13 mouse cellular contexts compared by ENCODE assay signal in the genomic region with DNA sequence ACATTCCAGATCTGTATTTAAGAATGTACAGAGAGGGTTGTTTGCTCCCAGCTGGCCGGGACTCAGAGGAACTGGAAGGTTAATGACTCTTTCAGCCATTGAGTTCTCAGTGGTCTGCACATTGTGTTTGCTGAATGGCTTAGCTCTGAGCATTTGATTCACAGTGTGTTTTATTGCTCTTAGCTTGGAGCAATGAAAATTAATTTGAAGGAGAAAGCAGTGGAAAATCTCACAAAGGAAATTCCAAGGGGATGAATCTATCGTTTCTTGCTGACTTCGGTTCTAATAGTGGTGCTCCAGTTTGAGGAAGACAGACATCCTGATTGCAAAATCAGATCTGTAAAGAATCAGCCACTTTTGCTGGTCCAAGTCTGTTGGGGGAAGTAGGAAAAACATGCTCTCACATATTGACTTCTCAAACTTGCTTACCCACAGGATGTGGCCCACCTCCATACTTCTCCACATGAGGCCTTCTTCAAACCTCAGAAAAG.
DNase-seq lines count a peak whose midpoint lies in the region; ATAC-seq lines count a peak whose summit lies in the region.
"Had no signal": no experiment of that assay in that cellular context is flagged by ENCODE, and none has a peak within 500 bp of the region (broad histone marks: within the 10 kb centered on the region; RNA-seq: fewer than 3 reads in every experiment).

No protein-coding gene starts in this region.

- H3K4me1 ChIP-seq in limb, embryonic 12.5 days (replicated peaks), result peaks cover 19% of the 10 kb centered on the region
- H3K4me1 ChIP-seq in limb, embryonic 10.5 days, result peaks cover 28% of the 10 kb centered on the region
- H3K4me1 ChIP-seq in limb, embryonic 15.5 days, result peaks cover 7% of the 10 kb centered on the region; the same call in 1 of the 2 replicates
- peaks cover 39% of the 10 kb centered on the region for H3K4me1 ChIP-seq in forebrain, embryonic 13.5 days
- H3K4me1 ChIP-seq: liver, embryonic 15.5 days had no signal

- H3K4me2 ChIP-seq in limb, embryonic 12.5 days, result no peak overlapping the region
- no peak overlapping the region for H3K4me2 ChIP-seq in limb, embryonic 15.5 days
- H3K4me2 ChIP-seq in forebrain, embryonic 13.5 days, result no peak overlapping the region
- H3K4me2 ChIP-seq: heart, embryonic 13.5 days; liver, embryonic 15.5 days had no signal

- 27% methylated on average over 3 of the region's 3 CpGs for WGBS in limb, embryonic 12.5 days
- whole genome bisulfite sequencing in limb, embryonic 10.5 days, result 70% methylated on average over 3 of the region's 3 CpGs
- WGBS in limb, embryonic 15.5 days, result 11% methylated on average over 3 of the region's 3 CpGs
- WGBS in forebrain, embryonic 13.5 days, result 14% methylated on average over 3 of the region's 3 CpGs

- no peak overlapping the region for H3K9ac ChIP-seq in limb, embryonic 12.5 days (replicated peaks)
- no peak overlapping the region for H3K9ac ChIP-seq in limb, embryonic 15.5 days
- H3K9ac ChIP-seq in forebrain, embryonic 13.5 days, result no peak overlapping the region
- H3K9ac ChIP-seq: heart, embryonic 13.5 days; liver, embryonic 15.5 days had no signal

- no peak overlapping the region for H3K4me3 ChIP-seq in limb, embryonic 12.5 days (replicated peaks)
- H3K4me3 ChIP-seq in limb, embryonic 10.5 days, result no peak overlapping the region
- no peak overlapping the region for H3K4me3 ChIP-seq in limb, embryonic 15.5 days
- H3K4me3 ChIP-seq in forebrain, embryonic 13.5 days, result no peak overlapping the region
- H3K4me3 ChIP-seq: heart, embryonic 13.5 days; liver, embryonic 15.5 days had no signal

- 0 out of 2 replicates have a peak, but pooled peaks cover 8% of the 10 kb centered on the region for H3K27me3 ChIP-seq in limb, embryonic 12.5 days
- H3K27me3 ChIP-seq in limb, embryonic 10.5 days (ENCODE audit: low read depth, poor library complexity, severe bottlenecking), result no peaks in the 10 kb centered on the region
- no peaks in the 10 kb centered on the region for H3K27me3 ChIP-seq in limb, embryonic 15.5 days
- H3K27me3 ChIP-seq in forebrain, embryonic 13.5 days, result peaks cover 5% of the 10 kb centered on the region; the same call in 1 of the 2 replicates
- H3K27me3 ChIP-seq: CH12.LX; liver, embryonic 15.5 days had no signal

- peak; percentile 85; the same call in 1 of the 2 replicates for ATAC-seq in limb, embryonic 12.5 days (ENCODE audit: insufficient number of reproducible peaks, insufficient read depth, low FRiP score, low TSS enrichment, low read depth)
- peak; percentile 76; the same call in 1 of the 2 replicates for ATAC-seq in limb, embryonic 15.5 days (ENCODE audit: insufficient number of reproducible peaks, low FRiP score, low TSS enrichment, low read depth)
- ATAC-seq in forebrain, embryonic 13.5 days, result no peak

- H3K36me3 ChIP-seq in limb, embryonic 12.5 days, result no peaks in the 10 kb centered on the region
- H3K36me3 ChIP-seq in limb, embryonic 10.5 days, result no peaks in the 10 kb centered on the region
- no peaks in the 10 kb centered on the region for H3K36me3 ChIP-seq in limb, embryonic 15.5 days
- H3K36me3 ChIP-seq in forebrain, embryonic 13.5 days (ENCODE audit: poor library complexity, severe bottlenecking), result no peaks in the 10 kb centered on the region
- H3K36me3 ChIP-seq: heart, embryonic 13.5 days; liver, embryonic 15.5 days had no signal

- 0 out of 2 replicates have a peak overlapping the region, but pooled peaks have one; percentile 50 for H3K27ac ChIP-seq in limb, embryonic 12.5 days
- H3K27ac ChIP-seq in limb, embryonic 10.5 days, result no peak overlapping the region
- H3K27ac ChIP-seq in limb, embryonic 15.5 days, result peak overlapping the region; percentile 57; the same call in 1 of the 2 replicates
- no peak overlapping the region for H3K27ac ChIP-seq in forebrain, embryonic 13.5 days
- H3K27ac ChIP-seq: heart, embryonic 13.5 days; liver, embryonic 15.5 days had no signal

- peak; percentile 26 to 59 for DNase-seq in heart, adult 18-20 months
- DNase-seq in heart, postnatal 4 days, result no peak
- DNase-seq in limb, embryonic 10.5 days (ENCODE audit: low spot score), result no peak
- DNase-seq in R1 (ENCODE audit: low read depth, low spot score), result peak; percentile 23
- no peak for DNase-seq in urinary bladder, adult 18-20 months (ENCODE audit: low spot score in 2 of 2)
- DNase-seq: cerebellum, adult 9-11 months; layer of hippocampus, adult 9-11 months had no signal

- H3K9me3 ChIP-seq in limb, embryonic 12.5 days, result no peaks in the 10 kb centered on the region
- H3K9me3 ChIP-seq in limb, embryonic 10.5 days (replicated peaks), result no peaks in the 10 kb centered on the region
- no peaks in the 10 kb centered on the region for H3K9me3 ChIP-seq in limb, embryonic 15.5 days
- H3K9me3 ChIP-seq in forebrain, embryonic 13.5 days (replicated peaks), result no peaks in the 10 kb centered on the region
- H3K9me3 ChIP-seq: heart, embryonic 13.5 days; liver, embryonic 15.5 days had no signal

Comparison
In these comparisons a context has a peak if more than half of its experiments do, and no peak if none do; other contexts are left out.
1. DNase-seq: peak in heart, adult 18-20 months (2 of 2) and R1 (single experiment); none in heart, postnatal 4 days (single experiment), limb, embryonic 10.5 days (single experiment) and urinary bladder, adult 18-20 months (0 of 2).
2. H3K27ac ChIP-seq: peak in limb, embryonic 12.5 days (single experiment) and limb, embryonic 15.5 days (single experiment); none in limb, embryonic 10.5 days (single experiment) and forebrain, embryonic 13.5 days (single experiment).